In the genomic region with DNA sequence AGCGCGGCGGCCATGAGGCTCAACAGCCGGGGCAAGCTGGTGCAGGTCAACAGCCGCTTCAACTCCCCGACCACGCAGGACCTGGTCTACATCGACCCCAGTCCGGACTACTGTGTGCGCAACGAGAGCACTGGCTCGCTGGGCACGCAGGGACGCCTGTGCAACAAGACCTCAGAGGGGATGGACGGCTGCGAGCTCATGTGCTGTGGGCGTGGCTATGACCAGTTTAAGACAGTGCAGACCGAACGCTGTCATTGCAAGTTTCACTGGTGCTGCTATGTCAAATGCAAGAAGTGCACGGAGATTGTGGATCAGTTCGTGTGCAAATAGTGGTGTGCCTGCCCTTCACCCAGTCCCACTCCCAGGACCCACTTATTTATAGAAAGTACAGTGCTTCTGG, we compare ENCODE assay signal across 29 mouse cellular contexts. TPM values are rescaled to one million over a fixed set of nuclear protein-coding genes. Genes with fewer than 3 reads are reported as not detected.
DNase-seq lines count a peak whose midpoint lies in the region; ATAC-seq and TF ChIP-seq lines count a peak whose summit lies in the region.
"Had no signal": no experiment of that assay in that cellular context is flagged by ENCODE, and none has a peak within 500 bp of the region (broad histone marks: within the 10 kb centered on the region; RNA-seq: fewer than 3 reads in every experiment).

No protein-coding gene starts in this region.

- peak; percentile 72 for DNase-seq in heart, adult 11 months
- no peak for DNase-seq in testis, postnatal 14 days (ENCODE audit: low spot score)
- no peak for DNase-seq in cerebellum, adult 9-10 months
- no peak for DNase-seq in cerebellum, postnatal 36 days
- DNase-seq: adrenal gland, postnatal 14 days; cerebellum, adult 11 months; cerebellum, adult 9-11 months; gastrocnemius, postnatal 10 days; heart, postnatal 36 days; kidney, adult 2 months; kidney, postnatal 36 days; lung, adult 18-20 months; lung, postnatal 4 days; right cerebral cortex, postnatal 4 days; thymus, adult 18-20 months; thymus, postnatal 25 days had no signal

- peaks cover 24% of the 10 kb centered on the region for H3K36me3 ChIP-seq in heart, embryonic 11.5 days (ENCODE audit: control insufficient read depth, insufficient read depth, low read length)
- no peaks in the 10 kb centered on the region for H3K36me3 ChIP-seq in testis, adult 2 months (ENCODE audit: control insufficient read depth, insufficient read depth, low read length)
- peaks cover 40% of the 10 kb centered on the region for H3K36me3 ChIP-seq in embryonic facial prominence, embryonic 15.5 days
- H3K36me3 ChIP-seq: liver, embryonic 12.5 days; midbrain, embryonic 15.5 days had no signal

- H3K4me3 ChIP-seq in heart, embryonic 11.5 days (ENCODE audit: low read depth, low read length) = no peak overlapping the region
- H3K4me3 ChIP-seq in testis, adult 2 months (ENCODE audit: control insufficient read depth, low read depth, low read length) = peak overlapping the region; percentile 26; the same call in 1 of the 2 replicates
- H3K4me3 ChIP-seq in embryonic facial prominence, embryonic 15.5 days (replicated peaks) = no peak overlapping the region
- H3K4me3 ChIP-seq: forebrain, embryonic 13.5 days; heart, embryonic 10.5 days; hindbrain, embryonic 12.5 days; intestine, embryonic 15.5 days; layer of hippocampus, adult 2 months; liver, embryonic 12.5 days; midbrain, embryonic 15.5 days; neural tube, embryonic 12.5 days had no signal

- no peak for TF ChIP-seq CTCF in testis, adult 2 months (IDR thresholded peaks at IDR 0.05; ENCODE audit: control insufficient read depth, insufficient read depth, insufficient replicate concordance, low read depth, low read length)

- no peak for TF ChIP-seq POLR2A in testis, adult 2 months (IDR thresholded peaks at IDR 0.05; ENCODE audit: control insufficient read depth, low read depth, low read length)

- H3K27ac ChIP-seq in heart, embryonic 11.5 days (ENCODE audit: low read depth, low read length) = no peak overlapping the region
- no peak overlapping the region for H3K27ac ChIP-seq in testis, adult 2 months (ENCODE audit: control insufficient read depth, insufficient read depth, low read depth, low read length)
- H3K27ac ChIP-seq in embryonic facial prominence, embryonic 15.5 days (replicated peaks) = peak overlapping the region; percentile 51; the same call in 1 of the 2 replicates
- H3K27ac ChIP-seq: forebrain, embryonic 13.5 days; heart, embryonic 10.5 days; hindbrain, embryonic 12.5 days; hindbrain, postnatal 0 days; intestine, embryonic 15.5 days; layer of hippocampus, adult 2 months; liver, embryonic 12.5 days; midbrain, embryonic 15.5 days; neural tube, embryonic 12.5 days had no signal

- ATAC-seq in heart, embryonic 11.5 days (replicated peaks; ENCODE audit: insufficient number of reproducible peaks, low FRiP score, low TSS enrichment) = no peak
- ATAC-seq in embryonic facial prominence, embryonic 15.5 days (ENCODE audit: insufficient number of reproducible peaks, low FRiP score, low TSS enrichment, low read depth) = no peak
- ATAC-seq: forebrain, embryonic 13.5 days; hindbrain, postnatal 0 days; intestine, embryonic 15.5 days; liver, embryonic 12.5 days; lung, postnatal 0 days; midbrain, embryonic 15.5 days had no signal

- no peak overlapping the region for H3K4me2 ChIP-seq in heart, embryonic 11.5 days
- H3K4me2 ChIP-seq in embryonic facial prominence, embryonic 15.5 days (replicated peaks) = no peak overlapping the region
- H3K4me2 ChIP-seq: forebrain, embryonic 13.5 days; hindbrain, embryonic 12.5 days; intestine, embryonic 15.5 days; liver, embryonic 12.5 days; midbrain, embryonic 15.5 days; neural tube, embryonic 12.5 days had no signal

- no peaks in the 10 kb centered on the region for H3K27me3 ChIP-seq in heart, embryonic 11.5 days (ENCODE audit: control insufficient read depth, insufficient read depth, low read length)
- H3K27me3 ChIP-seq in testis, adult 2 months (ENCODE audit: control insufficient read depth, insufficient read depth, low read length) = no peaks in the 10 kb centered on the region
- no peaks in the 10 kb centered on the region for H3K27me3 ChIP-seq in embryonic facial prominence, embryonic 15.5 days
- H3K27me3 ChIP-seq: forebrain, embryonic 13.5 days; hindbrain, embryonic 12.5 days; intestine, embryonic 15.5 days; liver, embryonic 12.5 days; neural tube, embryonic 12.5 days had no signal

- H3K4me1 ChIP-seq in heart, embryonic 11.5 days (ENCODE audit: control insufficient read depth, insufficient read depth, low read length) = no peaks in the 10 kb centered on the region
- peaks cover 8% of the 10 kb centered on the region for H3K4me1 ChIP-seq in testis, adult 2 months (ENCODE audit: control insufficient read depth, insufficient read depth, low read length)
- peaks cover 45% of the 10 kb centered on the region for H3K4me1 ChIP-seq in embryonic facial prominence, embryonic 15.5 days
- H3K4me1 ChIP-seq: forebrain, embryonic 13.5 days; intestine, embryonic 15.5 days; liver, embryonic 12.5 days; midbrain, embryonic 15.5 days; neural tube, embryonic 12.5 days had no signal

- H3K9ac ChIP-seq in heart, embryonic 11.5 days (ENCODE audit: low read depth, low read length) = no peak overlapping the region
- H3K9ac ChIP-seq in embryonic facial prominence, embryonic 15.5 days = no peak overlapping the region
- H3K9ac ChIP-seq: forebrain, embryonic 13.5 days; hindbrain, embryonic 12.5 days; intestine, embryonic 15.5 days; liver, embryonic 12.5 days; midbrain, embryonic 15.5 days; neural tube, embryonic 12.5 days had no signal

- no peaks in the 10 kb centered on the region for H3K9me3 ChIP-seq in heart, embryonic 11.5 days (replicated peaks; ENCODE audit: control insufficient read depth, low read length)
- no peaks in the 10 kb centered on the region for H3K9me3 ChIP-seq in embryonic facial prominence, embryonic 15.5 days (replicated peaks)
- H3K9me3 ChIP-seq: forebrain, embryonic 13.5 days; heart, embryonic 10.5 days; hindbrain, embryonic 12.5 days; intestine, embryonic 15.5 days; liver, embryonic 12.5 days; midbrain, embryonic 15.5 days; neural tube, embryonic 12.5 days had no signal

- 79% methylated on average over 21 of the region's 21 CpGs for WGBS in heart, embryonic 11.5 days (ENCODE audit: insufficient replicate concordance)
- WGBS in embryonic facial prominence, embryonic 15.5 days = 60% methylated on average over 21 of the region's 21 CpGs

RNA-seq across cellular contexts. Expression of a gene that starts 18.1 kb away (rescaled TPM):
- 37.2 and 42.5 TPM in 2 replicates for polyA plus RNA-seq in heart, embryonic 11.5 days (2014; fragmentation: Nextera tagmentation; extraction: Ambion mirVana)
- polyA plus RNA-seq in testis, adult 2 months (2012; rRNA removed) = 1.1 and 1.3 TPM in 2 replicates
- polyA plus RNA-seq in embryonic facial prominence, embryonic 15.5 days (2015; fragmentation: Nextera tagmentation; extraction: Ambion mirVana) = 158 and 164 TPM in 2 replicates

Comparison
In these comparisons a context has a peak if more than half of its experiments do, and no peak if none do; other contexts are left out.
1. RNA of a gene that starts 18.1 kb away (polyA plus RNA-seq): 158 to 164 TPM in embryonic facial prominence, embryonic 15.5 days and 37.2 to 42.5 TPM in heart, embryonic 11.5 days; 1.1 to 1.3 TPM in testis, adult 2 months; every median in the first group is over 10 times any median in the second.